In the genomic region with DNA sequence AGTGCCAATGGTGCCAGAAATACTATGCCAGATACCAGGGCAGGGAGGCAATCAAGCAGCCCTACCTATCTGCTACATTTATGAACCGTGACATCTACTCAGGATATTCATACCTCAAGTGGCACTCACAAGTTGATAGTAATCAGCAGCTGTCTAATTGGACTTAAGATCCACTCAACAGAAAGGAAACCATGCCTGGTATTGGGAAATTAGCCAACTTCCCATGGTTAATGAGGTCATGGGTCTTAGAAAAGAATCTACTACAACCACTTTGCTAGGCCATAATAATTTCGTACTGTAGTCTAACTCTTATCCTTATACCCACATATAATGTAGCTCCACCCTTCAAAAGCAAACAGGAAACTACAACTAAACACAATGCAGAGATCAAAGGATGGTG, we compare ENCODE assay signal across 17 mouse cellular contexts. TPM values are rescaled to one million over a fixed set of nuclear protein-coding genes. Genes with fewer than 3 reads are reported as not detected.
DNase-seq lines count a peak whose midpoint lies in the region; ATAC-seq and TF ChIP-seq lines count a peak whose summit lies in the region.
"Had no signal": no experiment of that assay in that cellular context is flagged by ENCODE, and none has a peak within 500 bp of the region (broad histone marks: within the 10 kb centered on the region; RNA-seq: fewer than 3 reads in every experiment).

No protein-coding gene starts in this region.

- peak; percentile 36 for DNase-seq in lung, embryonic 14.5 days
- no peak for DNase-seq in lung, postnatal 36 days
- DNase-seq in Muller cell, postnatal 12 days (ENCODE audit: inconsistent ontology term), result peak; percentile 81
- no peak for DNase-seq in layer of hippocampus, adult 2 months (ENCODE audit: low spot score in 2 of 2)
- no peak for DNase-seq in adrenal gland, postnatal 25 days
- DNase-seq: adrenal gland, adult 2 months; adrenal gland, postnatal 36 days; cerebellum, postnatal 10 days; embryo, embryonic 11 days; gastrocnemius, postnatal 14 days had no signal

- no peak overlapping the region for H3K4me3 ChIP-seq in lung, embryonic 14.5 days (ENCODE audit: low read depth, low read length)
- H3K4me3 ChIP-seq in layer of hippocampus, adult 2 months, result no peak overlapping the region
- H3K4me3 ChIP-seq: embryonic facial prominence, embryonic 12.5 days; heart, embryonic 12.5 days; hindbrain, embryonic 15.5 days had no signal

- H3K27ac ChIP-seq in lung, embryonic 14.5 days (ENCODE audit: low read depth), result no peak overlapping the region
- H3K27ac ChIP-seq in layer of hippocampus, adult 2 months, result no peak overlapping the region
- H3K27ac ChIP-seq: embryonic facial prominence, embryonic 12.5 days; hindbrain, embryonic 15.5 days had no signal

- no peak for ATAC-seq in lung, embryonic 14.5 days (ENCODE audit: insufficient read depth)
- ATAC-seq in hematopoietic stem cell, adult 5-6 weeks (replicated peaks in 1 of 2; ENCODE audit: insufficient read depth in 1 of 2, low FRiP score in 2 of 2, low TSS enrichment in 1 of 2, low read depth in 1 of 2, poor library complexity in 2 of 2, severe bottlenecking in 2 of 2), result peak; percentile 22 to 42; a peak in 3 of 4 replicates
- ATAC-seq: CD4-positive, CD25-positive, alpha-beta regulatory T cell, adult 4 months; forebrain, embryonic 16.5 days had no signal

- no peak overlapping the region for H3K4me2 ChIP-seq in lung, embryonic 14.5 days
- H3K4me2 ChIP-seq: embryonic facial prominence, embryonic 12.5 days; heart, embryonic 12.5 days; hindbrain, embryonic 15.5 days had no signal

- no peaks in the 10 kb centered on the region for H3K4me1 ChIP-seq in lung, embryonic 14.5 days (ENCODE audit: insufficient read depth)
- H3K4me1 ChIP-seq: embryonic facial prominence, embryonic 12.5 days; heart, embryonic 12.5 days; hindbrain, embryonic 15.5 days had no signal

- TF ChIP-seq CTCF in lung, embryonic 14.5 days (IDR thresholded peaks at IDR 0.05; ENCODE audit: low read depth), result no peak
- no peak for TF ChIP-seq CTCF in layer of hippocampus, adult 2 months (conservative IDR thresholded peaks at IDR 0.05)

- H3K27me3 ChIP-seq in lung, embryonic 14.5 days (ENCODE audit: insufficient read depth, low read length), result no peaks in the 10 kb centered on the region
- H3K27me3 ChIP-seq: embryonic facial prominence, embryonic 12.5 days; heart, embryonic 12.5 days; hindbrain, embryonic 15.5 days had no signal

- no peaks in the 10 kb centered on the region for H3K36me3 ChIP-seq in lung, embryonic 14.5 days (ENCODE audit: insufficient read depth)
- H3K36me3 ChIP-seq: embryonic facial prominence, embryonic 12.5 days; G1E; heart, embryonic 12.5 days; hindbrain, embryonic 15.5 days had no signal

- 56% methylated on average over 2 of the region's 2 CpGs for WGBS in lung, embryonic 14.5 days

- no peaks in the 10 kb centered on the region for H3K9me3 ChIP-seq in lung, embryonic 14.5 days (ENCODE audit: low read depth, low read length)
- H3K9me3 ChIP-seq: embryonic facial prominence, embryonic 12.5 days; G1E; heart, embryonic 12.5 days; hindbrain, embryonic 15.5 days had no signal

- no peak overlapping the region for H3K9ac ChIP-seq in lung, embryonic 14.5 days
- H3K9ac ChIP-seq: embryonic facial prominence, embryonic 12.5 days; heart, embryonic 12.5 days; hindbrain, embryonic 15.5 days had no signal

RNA-seq across cellular contexts. Expression of gene Tmc3, which starts 28.2 kb away (rescaled TPM):
- 0.09 and 0.13 TPM in 2 replicates for polyA plus RNA-seq in lung, embryonic 14.5 days (2014; fragmentation: Nextera tagmentation; extraction: Ambion mirVana)
- 0.06 and 0.45 TPM in 2 replicates for total RNA-seq in hematopoietic stem cell, adult 5-6 weeks (2017)
- under 1 TPM; 0.22 to 0.26 TPM for total RNA-seq in layer of hippocampus, adult 2 months (2021)
- total RNA-seq in adrenal gland, postnatal 25 days (2021), result 0.27 TPM in 1 of 2 replicates, not detected in the other
- polyA plus RNA-seq: G1E had no signal

Comparison
In these comparisons a context has a peak if more than half of its experiments do, and no peak if none do; other contexts are left out.
1. DNase-seq: peak in lung, embryonic 14.5 days (single experiment) and Muller cell, postnatal 12 days (single experiment); none in lung, postnatal 36 days (single experiment), layer of hippocampus, adult 2 months (0 of 2) and adrenal gland, postnatal 25 days (single experiment).